Mouse (Mus musculus): ENCODE measurements around the gene Hfe2.
"Not testable (repeated sequence)": the region's sequence is repeated elsewhere in the genome, so short reads cannot be mapped to it uniquely, and the experiment has no call there.

Hfe2 gene

DNA sequence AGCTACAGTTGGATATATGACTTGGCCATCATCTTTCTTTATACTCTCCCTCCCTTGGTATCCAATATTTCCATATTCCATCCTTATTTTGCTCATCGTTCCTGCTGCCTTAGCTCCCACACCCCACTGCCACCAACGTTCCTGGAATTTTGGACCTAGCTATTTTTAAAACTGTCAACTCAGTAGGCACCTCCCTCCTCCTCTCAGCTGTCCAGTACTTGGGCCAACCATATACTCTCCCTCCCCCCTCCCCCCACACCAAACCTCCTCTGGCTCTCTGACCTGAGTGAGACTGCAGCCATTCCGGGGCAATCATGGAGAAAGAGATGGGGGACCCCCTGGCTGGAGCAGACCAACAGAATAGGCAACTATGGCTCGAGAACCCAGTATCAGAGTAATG is at the start of gene Hfe2:
Hfe2 (plus strand) TSS at position 259 of the 400 bp plus-strand sequence.
- no peak for DNase-seq

DNA sequence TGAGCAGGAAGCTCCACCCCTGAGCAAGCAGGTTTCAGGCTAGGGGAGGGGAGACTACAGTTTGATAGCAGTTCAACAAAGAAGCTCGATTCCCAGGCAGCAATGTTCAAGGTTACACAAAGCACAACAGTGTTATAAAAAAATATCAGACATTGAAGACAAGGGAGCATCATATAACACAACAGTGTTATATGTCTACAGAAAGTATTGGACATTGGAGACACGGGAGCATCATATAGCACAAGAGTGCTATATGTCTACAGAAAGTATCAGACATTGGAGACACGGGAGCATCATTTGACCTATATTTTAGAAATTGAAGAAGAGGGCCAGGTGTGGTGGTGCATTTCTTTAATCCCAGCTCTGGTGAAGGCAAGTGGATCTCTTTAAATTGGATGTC is 47.9 kb upstream of the Hfe2 start:
- DNase-seq, result no peak

- no peak for DNase-seq
These were observed 47.4 kb upstream of the Hfe2 start for GRCm38 (mm10) chr3:96477558-96477957.

- no peak for DNase-seq
These were observed 45.7 kb upstream of the Hfe2 start for GRCm38 (mm10) chr3:96479249-96479648.

DNA sequence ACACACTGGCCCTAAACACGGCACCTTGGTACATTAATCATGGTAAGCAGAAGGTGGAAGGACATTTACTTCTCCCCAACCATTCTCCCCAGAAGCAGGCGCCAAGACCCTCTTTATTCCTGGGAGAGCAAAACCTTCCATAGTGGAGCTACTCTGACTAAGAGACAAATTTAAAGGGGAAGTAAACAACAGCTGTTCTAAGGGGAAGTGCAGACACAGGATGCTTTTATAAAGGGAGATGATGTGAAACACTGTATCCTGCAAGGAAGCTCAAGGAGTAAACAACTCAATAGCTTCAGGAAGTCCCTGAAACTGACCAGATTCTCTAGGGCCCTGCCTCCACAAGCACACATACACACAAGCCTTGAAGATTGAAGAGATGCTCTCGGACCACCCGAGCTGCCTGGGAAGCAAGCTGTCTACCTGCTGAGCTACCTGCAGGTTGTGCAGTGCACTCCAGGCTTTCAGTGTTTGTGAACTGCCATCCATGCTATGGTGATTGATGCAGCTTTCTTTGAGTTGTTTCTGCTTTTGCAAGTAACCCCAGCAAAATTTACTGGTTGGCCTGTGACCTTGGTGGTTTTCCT is 44.2 kb upstream of the Hfe2 start:
- DNase-seq, result no peak

DNA sequence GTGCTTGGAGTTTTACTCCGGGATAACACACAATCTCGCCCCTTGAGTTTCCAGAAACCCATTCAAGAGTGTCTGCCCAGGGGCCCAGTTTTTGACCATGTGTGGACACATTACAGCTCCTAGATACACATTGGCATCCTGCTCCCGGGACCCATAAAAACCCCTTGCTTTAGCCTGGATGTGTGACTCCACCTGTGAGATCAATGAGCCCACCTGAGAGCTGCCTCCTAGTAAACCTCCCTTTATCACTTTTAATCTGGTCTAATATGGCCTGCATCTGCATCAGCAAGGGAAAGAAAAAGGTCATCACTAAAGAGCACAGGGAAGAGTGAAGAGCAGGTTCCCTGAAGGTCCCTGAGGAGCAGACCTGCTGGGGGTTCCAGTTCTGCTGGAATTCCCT is 43.1 kb upstream of the Hfe2 start:
- no peak for DNase-seq

GRCm38 (mm10) chr3:96482451-96482850 is 42.5 kb upstream of the Hfe2 start:
- DNase-seq, result no peak

DNA sequence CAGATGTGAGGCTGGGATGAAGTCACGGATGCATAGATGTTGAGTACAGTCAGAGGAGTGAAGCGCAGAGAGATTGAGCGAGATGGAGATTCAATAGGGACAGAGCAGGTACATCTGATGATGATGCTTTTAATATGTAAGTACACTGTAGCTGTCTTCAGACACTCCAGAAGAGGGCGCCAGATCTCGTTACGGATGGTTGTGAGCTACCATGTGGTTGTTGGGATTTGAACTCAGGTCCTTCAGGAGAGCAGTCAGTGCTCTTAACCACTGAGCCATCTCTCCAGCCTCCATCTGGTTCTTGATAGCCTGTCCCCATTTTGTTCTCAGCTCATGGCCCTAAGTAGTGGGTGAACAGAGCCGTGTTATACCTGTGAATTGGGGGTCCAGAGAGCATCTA is 41.9 kb upstream of the Hfe2 start:
- not testable (repeated sequence) for DNase-seq

DNA sequence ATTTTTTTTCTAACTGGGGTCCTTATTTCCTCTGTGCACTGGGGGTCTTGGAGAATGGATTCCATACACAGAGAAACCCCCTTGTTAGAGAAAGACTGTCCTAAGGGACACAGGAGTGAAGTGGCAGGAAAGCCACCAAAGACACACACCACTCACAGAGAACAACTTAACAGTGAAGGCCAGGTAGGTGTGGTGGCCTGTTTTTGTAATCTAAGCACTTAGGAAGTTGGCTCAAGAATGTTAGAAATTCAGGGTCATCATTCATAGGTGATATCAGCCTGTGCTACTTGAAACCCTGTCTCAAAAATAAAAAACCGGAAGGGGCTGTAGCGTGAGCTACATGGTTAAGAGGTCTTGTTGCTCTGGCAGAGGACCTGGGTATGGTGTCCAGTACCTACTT is 41.0 kb upstream of the Hfe2 start:
- no peak for DNase-seq

DNA sequence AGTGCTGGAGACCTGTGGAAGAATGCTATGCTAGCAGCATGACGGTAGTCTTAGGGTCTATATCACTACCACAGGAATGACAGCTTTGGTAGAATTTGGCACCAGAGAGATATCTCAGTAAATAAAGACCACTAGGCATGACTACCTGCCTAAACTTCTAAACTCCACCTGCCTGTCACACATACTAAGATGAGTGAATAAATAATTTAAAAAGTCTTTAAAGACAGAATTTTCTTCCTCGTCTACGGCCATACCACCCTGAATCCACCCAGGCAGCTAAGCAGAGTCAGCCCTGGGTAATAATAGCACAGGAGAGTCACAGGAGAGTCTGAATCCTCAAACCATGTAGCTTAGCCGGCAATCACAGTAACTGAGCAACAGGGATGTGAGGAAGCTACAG is 40.1 kb upstream of the Hfe2 start:
- no peak for DNase-seq

- DNase-seq, result no peak
These were observed 39.6 kb upstream of the Hfe2 start for GRCm38 (mm10) chr3:96485361-96485760.

DNA sequence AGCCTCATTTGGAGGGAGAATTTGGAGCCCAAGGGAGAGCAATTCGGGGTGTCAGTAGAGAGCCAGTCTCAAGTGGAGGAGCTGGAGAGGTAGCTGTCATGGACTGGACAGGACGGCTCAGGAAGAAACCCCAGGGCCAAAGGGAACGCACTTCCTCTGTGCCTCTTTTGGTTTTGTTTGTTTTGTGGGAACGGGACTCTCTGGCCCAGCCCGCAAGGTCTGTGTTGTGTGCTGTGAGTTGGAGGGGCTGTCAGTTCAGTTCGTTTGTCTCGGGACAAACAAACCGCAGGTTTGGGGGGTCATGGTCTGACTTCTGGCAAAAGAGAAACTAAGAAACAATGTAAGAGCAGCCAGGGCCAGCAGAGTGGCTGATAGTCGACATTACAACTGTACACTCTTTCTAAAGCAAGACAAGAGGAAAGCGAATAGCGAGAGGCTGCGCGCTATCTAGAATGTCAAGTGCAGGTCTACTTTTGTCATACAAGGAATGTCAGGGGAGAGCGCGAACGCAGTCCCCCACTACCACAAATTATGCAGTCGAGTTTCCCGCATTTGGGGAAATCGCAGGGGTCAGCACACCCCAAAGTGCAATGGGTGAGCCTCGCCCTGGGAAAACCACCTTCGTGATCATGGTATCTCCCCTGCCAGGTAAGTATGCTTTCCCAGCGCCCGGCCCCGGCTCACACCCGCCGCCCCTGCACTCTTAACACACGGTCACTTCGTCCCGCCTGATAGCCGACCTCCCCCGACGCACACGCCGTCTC is 38.7 kb upstream of the Hfe2 start:
- DNase-seq, result not testable (repeated sequence)

DNA sequence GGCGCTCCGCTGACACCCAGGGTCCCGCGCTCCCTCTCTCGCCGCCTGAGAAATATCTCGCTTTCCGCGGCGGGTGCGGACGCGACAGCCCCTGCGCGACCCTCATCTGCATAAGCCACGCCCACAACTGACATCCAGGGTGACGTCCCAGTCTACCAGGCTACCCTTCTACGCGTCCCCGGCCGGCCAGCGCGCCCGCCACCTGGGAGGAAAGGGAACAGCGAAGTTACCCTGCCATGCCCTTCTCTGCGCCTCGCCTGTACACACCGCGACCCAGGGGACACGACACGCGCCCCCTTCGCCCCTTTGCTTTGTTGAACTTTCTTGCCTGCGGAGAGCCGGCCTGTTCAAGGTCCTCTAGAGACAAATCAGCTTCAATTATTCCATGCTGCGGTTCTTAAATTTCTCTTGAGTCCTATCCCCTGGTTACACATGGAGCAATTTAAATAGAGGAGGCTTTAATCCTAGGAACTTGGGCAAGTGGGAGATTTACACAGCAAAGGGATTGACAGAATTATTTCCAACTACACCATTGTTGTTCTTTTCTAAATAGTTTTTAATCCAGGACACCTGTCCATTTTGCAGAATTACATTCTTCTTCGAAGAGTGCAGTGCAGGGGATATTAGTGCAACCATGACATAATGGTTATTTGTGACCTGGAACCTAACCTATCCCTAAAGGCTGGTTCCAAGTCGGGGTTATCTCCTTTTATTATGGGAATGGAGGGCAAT is 38.0 kb upstream of the Hfe2 start:
- DNase-seq, result not testable (repeated sequence)

DNA sequence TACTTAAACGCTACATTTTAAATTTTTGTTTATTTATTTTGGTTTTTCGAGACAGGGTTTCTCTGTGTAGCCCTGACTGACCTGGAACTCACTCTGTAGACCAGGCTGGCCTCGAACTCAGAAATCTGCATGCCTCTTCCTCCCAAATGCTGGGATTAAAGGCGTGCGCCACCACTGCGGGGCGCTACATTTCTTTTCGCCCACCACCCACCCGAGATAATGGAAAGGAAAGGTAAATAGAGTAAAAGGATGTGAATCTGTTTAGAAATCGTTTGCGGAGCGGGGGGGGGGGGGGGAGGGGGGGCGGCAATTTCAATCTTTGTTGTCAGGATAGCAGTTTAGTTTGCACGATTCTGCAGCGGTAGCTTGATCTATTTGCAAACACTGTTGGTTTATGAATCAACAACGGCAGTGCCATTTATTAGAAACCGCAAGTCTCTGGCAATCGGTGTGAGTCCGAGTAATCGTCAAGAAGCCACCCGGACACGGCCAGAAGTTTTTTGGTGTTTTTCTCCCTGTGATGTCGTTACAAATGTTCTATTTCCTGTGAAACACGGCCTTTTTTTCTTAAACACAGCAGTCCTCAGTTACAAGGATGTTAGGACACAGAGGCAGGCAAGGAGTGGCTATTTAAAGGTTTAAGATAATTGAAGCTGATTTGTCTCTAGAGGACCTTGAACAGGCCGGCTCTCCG is 37.2 kb upstream of the Hfe2 start:
- peak; percentile 66 to 70 for DNase-seq

- DNase-seq, result not testable (repeated sequence)
These were observed 36.6 kb upstream of the Hfe2 start for GRCm38 (mm10) chr3:96488290-96488906.

GRCm38 (mm10) chr3:96488907-96489629 is 35.9 kb upstream of the Hfe2 start:
- not testable (repeated sequence) for DNase-seq

GRCm38 (mm10) chr3:96489636-96490035 is 35.3 kb upstream of the Hfe2 start:
- not testable (repeated sequence) for DNase-seq

- not testable (repeated sequence) for DNase-seq
These were observed 30.5 kb upstream of the Hfe2 start for GRCm38 (mm10) chr3:96494456-96494855.

- DNase-seq, result no peak
These were observed 30.1 kb upstream of the Hfe2 start for GRCm38 (mm10) chr3:96494912-96495311.

DNA sequence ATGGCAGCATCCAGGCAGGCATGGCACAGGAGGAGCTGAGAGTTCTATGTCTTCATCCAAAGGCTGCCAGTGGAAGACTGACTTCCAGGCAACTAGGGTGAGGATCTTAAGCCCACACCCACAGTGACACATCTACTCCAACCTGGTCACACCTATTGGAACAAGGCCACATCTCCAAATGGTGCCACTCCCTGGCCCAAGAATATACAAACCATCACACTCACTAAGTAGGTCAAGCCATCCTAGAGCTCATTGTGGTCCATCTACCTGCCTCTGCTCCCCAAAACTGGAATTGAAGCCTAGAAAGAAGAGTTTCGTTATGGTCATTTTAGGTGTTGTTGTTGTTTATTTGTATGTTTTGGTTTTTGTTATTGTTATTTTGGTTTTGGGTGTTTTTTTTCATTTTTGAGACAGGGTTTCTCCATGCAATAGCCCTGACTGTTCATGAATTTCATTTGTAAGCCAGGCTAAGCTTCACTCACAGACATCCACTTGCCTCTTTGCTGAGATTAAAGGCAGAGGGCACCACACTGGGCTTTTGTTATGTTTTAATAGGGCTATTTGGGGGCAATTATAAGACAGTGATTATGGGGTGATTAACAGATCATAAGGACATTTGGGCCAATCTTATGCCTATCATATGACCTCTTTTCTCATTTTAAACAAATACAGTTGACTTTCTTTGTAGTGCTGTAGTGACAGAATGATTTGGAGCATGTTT is 29.3 kb upstream of the Hfe2 start:
- peak in 1 of 2 experiments; percentile 20 for DNase-seq

- no peak for DNase-seq
These were observed 28.8 kb upstream of the Hfe2 start for GRCm38 (mm10) chr3:96496216-96496615.
